Mouse (Mus musculus): ENCODE data around the gene Sarnp.
"Not testable (repeated sequence)": the region's sequence is repeated elsewhere in the genome, so short reads cannot be mapped to it uniquely, and the experiment has no call there.

Sarnp gene

DNA sequence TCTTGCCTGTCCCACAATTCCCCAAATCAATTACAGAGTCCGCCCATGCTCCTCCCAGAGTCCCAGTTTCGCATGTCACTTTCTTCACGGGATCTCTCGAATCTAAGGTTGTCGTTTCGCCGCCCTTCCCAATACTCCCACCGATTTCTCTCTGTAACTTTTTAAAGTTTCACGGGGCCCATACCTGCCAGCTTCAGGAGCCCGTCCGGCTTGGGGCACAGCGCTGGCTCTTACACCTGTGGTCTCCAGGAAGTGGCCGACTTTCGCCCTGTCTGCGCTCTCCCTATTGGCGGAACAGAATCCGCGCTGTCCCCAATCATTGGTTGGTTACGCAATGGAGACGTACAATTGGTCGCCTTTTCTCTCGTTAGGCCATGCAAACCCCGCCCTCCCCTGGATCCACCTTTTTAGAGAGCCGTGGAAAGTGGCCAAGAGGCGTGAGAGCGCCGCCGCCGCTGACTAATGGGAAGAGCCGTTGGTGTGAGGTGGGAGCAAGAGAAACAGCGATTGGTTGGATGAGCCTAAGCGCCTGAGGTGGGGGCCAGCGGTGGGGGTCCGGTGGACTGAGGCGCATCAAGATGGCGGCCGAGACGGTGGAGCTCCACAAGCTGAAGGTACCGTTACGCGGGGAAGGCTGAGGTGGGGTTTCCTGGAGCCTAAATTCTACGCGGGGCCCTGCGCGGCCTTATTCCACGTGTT lies 4.4 kb downstream of the Sarnp start, which contains the start of gene Ormdl2:
Ormdl2 (minus strand) TSS at position 288 of the 699 bp plus-strand sequence.
- DNase-seq (ENCODE audit: low read depth), result peak; percentile 100

GRCm38 (mm10) chr10:128822135-128822534 lies 5.0 kb downstream of the Sarnp start:
- DNase-seq (ENCODE audit: low read depth), result no peak

GRCm38 (mm10) chr10:128823087-128823486 lies 6.0 kb downstream of the Sarnp start:
- not testable (repeated sequence) for DNase-seq (ENCODE audit: low read depth)

GRCm38 (mm10) chr10:128823821-128824220 lies 6.7 kb downstream of the Sarnp start:
- DNase-seq (ENCODE audit: low read depth), result no peak

DNA sequence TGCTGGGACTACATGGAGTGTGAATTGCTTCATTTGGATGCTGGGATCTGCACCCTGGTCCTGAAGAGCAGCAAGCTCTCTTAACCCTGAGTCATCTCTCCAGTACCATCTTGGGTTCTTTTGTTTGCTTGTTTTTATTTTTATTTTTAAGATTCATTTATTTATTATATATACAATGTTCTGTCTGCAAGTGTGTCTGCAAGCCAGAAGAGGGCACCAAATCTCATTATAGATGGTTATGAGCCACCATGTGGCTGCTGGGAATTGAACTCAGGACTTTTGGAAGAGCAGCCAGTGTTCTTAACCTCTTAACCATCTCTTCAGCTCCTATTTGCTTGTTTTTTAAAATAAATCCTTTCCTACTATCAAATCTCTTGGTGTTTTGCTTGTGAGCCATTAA lies 20.3 kb downstream of the Sarnp start:
- no peak for DNase-seq (ENCODE audit: low read depth)

DNA sequence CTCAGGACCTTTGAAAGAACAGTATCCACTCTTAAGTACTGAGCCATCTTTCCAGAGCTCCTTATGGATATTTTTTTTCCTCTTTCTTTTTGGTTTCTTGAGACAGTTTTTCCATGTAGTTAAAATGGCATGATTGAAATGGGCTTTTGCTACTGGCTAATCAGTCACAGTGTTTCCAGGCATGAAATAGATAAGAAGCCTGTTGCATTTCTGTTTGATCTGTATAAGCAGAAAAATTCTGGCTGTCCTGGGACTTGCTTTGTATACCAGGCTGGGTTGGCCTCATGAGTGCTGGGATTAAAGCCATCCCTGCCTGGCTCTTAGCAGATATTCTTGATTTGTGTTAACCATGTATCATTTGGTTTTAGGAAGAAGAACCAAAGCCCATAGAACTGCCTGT lies 22.3 kb downstream of the Sarnp start:
- DNase-seq (ENCODE audit: low read depth), result no peak

DNA sequence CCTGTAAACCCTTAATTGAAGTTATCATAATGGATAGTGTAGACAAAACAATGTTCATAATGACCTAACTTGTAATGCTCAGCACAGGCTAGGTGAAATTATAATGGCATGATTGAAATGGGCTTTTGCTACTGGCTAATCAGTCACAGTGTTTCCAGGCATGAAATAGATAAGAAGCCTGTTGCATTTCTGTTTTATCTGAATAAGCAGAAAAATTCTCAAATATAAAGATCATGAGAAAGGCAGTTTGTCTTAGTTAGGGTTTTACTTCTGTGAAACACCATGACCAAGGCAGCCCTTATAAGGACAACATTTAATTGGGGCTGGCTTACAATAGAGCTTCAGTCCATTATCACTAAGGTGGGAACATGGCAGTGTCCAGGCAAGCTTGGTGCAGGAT lies 23.5 kb downstream of the Sarnp start:
- DNase-seq (ENCODE audit: low read depth), result no peak

- DNase-seq (ENCODE audit: low read depth), result no peak
Measured at GRCm38 (mm10) chr10:128843260-128843659, 26.1 kb downstream of the Sarnp start.

DNA sequence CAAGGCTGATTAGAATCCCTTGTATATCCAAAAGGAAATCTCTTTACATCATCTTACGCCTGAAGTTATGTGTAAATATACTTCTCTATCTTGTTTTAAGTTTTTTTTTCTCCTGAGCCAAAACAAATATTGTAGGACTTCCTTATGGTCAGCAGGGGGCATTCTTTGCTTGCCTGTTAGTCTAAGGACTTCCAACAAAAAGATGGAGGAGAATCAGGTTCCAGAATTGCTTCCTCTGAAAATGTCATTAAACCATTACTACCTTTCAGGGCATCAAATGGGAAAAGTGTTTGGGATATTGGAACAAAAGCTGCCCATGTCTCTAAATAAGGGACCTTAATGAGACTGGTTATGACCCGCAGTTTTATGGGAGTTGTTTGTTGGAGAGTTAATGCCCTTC lies 28.4 kb downstream of the Sarnp start:
- DNase-seq (ENCODE audit: low read depth), result no peak

GRCm38 (mm10) chr10:128846664-128847063 lies 29.5 kb downstream of the Sarnp start:
- DNase-seq (ENCODE audit: low read depth), result no peak

- no peak for DNase-seq (ENCODE audit: low read depth)
Measured at GRCm38 (mm10) chr10:128848426-128848825, 31.3 kb downstream of the Sarnp start.

- no peak for DNase-seq (ENCODE audit: low read depth)
Measured at GRCm38 (mm10) chr10:128850339-128850738, 33.2 kb downstream of the Sarnp start.

GRCm38 (mm10) chr10:128861176-128861575 lies 44.0 kb downstream of the Sarnp start:
- DNase-seq (ENCODE audit: low read depth), result no peak

DNA sequence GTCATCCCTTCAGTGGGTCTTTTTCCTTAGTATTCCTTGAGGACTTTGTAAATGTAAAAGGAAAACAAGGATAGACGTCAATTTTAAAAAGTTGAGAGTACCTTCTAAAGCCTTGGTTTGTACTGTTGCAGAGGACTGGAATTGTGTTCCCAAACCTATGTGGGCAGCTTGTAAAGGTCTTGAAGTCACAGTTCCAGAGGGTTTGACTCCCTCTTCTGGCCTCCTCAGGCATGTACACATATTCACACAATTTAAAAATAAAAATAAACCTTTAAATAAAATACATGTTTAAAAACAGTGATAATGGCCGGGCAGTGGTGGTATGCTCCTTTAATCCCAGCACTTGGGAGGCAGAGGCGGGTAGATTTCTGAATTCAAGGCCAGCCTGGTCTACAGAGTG lies 48.9 kb downstream of the Sarnp start:
- no peak for DNase-seq (ENCODE audit: low read depth)

DNA sequence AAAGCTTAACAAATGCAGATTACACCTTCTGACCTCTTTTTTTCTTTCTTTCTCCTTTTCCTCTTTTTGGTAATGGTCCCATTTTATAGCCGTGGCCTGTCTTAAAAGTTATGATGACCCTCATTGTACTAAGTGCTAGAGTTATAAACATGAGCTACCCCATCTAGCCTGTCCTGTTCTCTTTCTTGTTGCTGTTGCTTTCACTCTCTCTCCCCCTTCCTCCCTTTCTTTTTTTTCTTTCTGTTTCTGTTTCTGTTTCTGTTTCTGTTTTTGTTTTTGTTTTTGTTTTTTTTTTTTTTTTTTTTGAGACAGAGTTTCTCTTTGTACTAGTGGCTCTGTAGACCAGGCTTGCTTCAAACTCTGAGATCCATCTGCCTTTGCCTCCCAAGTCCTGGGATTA lies 49.4 kb downstream of the Sarnp start:
- DNase-seq (ENCODE audit: low read depth), result no peak

DNA sequence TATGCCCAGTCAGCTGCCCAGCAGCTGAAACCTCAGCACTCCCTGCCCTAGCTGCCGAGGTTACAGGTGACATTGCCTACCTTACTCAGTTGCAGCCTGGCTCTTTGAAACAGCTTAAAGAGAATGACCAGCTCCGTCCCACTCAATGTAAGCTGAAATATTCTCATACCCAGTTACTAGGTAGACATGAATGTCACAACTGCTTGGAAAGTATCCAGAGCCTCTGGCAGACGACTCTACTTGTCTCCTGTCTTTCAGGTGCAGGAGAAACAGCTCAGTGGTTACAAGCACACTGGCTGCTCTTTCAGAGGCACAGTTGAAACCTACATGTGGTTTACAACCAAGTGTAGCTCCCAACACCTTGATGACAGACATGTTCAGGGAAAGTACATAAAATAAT lies 53.2 kb downstream of the Sarnp start:
- DNase-seq (ENCODE audit: low read depth), result no peak

DNA sequence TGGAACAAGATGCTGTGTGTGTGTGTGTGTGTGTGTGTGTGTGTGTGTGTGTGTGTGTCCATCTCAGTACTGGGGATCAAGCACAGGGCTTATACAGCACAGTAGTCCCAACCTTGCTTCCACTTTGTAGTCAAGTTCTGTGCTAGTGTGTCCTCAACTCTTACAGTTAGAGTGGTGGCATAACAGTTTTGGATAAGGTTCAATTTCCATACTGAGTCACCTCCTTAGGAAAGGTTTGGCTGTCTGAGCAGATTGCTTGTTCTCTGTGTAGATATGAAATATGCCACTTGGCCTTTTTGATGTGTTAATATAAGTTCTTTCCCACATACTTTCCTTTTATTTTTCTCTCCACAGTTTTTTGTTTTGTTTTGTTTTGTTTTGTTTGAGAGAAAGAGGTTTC lies 61.2 kb downstream of the Sarnp start:
- no peak for DNase-seq (ENCODE audit: low read depth)

DNA sequence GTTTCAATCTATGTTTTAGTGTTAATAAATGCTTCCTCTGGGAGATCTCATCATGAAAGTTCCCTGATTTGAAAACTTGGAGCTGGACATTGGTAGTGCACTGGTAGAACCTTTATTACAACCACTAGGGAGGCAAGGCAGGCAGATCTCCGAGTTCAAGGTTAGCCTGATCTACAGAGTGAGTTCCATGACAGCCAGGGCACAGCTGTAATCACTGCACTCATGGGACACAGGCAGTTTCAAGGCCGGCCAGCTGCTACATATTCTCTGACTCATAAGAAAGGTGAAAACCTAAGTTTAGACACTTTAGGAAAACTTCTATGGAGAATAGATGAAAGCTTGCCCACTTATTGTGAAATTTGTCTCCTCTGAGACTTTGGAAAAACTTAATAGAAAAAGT lies 61.7 kb downstream of the Sarnp start:
- no peak for DNase-seq (ENCODE audit: low read depth)

- no peak for DNase-seq (ENCODE audit: low read depth)
Measured at GRCm38 (mm10) chr10:128882067-128882466, 64.9 kb downstream of the Sarnp start.

DNA sequence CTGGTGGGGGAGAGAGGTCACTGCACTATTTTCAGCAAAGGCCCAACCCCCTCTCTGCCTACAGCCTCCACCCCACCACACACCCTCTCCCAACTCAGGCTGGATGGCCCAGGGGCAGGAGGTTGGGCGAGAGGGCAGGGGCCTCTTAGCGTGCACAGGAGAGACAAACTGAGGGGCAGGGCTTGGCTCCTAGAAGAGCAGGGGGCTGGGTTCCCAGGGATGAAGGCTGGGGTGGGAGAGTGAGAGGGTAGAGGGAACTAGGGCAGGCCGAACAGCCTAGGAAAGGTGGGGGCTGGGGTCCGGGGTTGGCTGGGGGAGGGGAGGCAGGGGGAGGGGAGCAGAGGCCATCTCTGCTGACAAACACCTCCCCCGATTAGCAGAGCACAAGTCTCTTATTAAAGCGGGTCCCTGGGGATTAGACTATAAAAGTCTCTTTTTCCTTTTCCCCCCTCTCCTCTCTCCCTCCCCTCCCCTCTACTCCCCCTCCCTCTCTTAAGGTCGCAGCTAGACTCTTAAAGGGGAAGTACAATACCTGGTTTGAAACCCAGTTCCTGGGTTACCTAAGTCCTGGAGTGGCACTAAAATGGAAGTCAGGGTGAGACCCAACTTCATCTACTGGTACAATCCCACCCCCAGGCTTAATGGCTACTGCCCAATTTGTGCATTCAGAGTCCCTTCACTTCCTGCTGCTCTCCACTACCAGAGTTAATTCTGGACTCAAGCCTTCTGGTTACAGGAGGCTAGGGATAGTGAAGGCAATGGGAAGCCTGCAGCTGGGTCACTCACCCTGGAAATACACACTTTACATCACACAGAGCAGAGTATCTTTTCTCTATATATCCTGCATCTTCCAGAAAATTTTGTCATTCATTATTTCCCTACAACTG lies 72.1 kb downstream of the Sarnp start:
- no peak for DNase-seq (ENCODE audit: low read depth)

DNA sequence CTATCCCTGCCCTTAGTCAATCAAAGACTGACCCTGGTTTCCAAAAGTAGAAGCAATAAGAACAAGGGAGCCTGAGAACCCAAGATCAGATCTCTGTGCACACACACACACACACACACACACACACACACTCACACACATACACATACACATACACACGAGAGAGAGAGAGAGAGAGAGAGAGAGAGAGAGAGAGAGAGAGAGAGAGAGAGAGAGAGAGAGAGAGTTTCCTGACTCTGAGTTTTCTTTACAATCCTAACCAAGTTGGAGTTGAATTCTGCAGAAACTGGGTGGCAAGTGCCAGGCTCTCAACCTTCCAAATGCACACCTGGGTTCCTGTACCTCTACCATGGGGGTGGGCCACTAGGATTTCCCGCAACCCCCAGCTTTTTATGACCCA lies 72.7 kb downstream of the Sarnp start:
- DNase-seq (ENCODE audit: low read depth), result no peak

DNA sequence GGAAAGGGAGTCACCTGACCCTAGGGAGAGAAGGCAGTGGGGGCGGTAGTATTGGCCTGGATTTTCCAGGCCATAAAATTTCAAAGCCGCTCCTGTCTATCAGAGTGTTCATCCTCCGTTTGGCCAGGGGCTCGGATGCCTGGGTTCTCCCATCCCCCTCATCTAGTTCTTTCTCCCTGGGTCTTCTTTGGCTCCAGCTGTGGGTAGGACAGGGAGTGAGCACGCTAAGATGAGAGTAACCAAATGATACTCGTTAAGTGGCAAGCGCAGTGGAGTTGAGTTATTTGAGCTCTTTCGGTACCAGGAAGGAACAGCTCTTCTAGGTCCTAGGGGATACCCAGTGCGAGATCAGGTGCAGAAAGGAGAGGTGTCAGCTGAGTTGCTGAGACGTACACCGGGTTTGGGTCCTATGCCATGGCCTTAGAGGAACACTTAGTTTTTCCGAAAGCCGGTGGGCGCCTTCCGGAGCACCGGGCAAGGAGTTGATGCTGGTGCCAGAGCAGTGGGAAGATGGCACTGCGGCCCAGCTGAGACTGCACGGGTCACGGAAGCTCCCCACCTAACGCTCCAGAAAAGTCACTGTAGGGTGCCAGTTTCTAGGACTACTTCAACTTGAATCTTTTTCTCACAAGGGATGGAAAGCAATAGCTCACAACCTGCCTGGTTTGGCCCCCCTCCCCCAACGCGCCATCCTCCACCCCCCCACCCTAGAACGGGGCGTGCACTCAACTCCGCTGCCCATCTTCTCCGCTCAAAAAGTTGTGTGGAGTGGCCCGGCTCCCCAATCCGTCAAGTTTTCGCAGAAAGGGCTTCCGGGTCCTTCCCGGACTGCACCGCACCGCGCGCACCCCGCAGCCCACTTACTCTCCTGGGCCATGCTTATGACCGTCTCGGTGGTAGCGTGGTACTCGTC lies 73.5 kb downstream of the Sarnp start:
- no peak for DNase-seq (ENCODE audit: low read depth)
